Mouse (Mus musculus) CH12.LX (cell line): Measurements from ENCODE around the gene Osbpl3. TPM values are rescaled to one million over a fixed set of nuclear protein-coding genes. Genes with fewer than 3 reads are reported as not detected.
A peak's percentile ranks its signal among the peaks of the same experiment; 100 is the strongest.

Experiments used
- DNase-seq: peaks from one replicate; pipeline ENCODE4 v3.0.0-alpha.2; 2013; ENCODE audit errors: extremely low read depth
- H3K27ac ChIP-seq: 2 replicates; pipeline ENCODE4 v1.5.1; 2012; ENCODE audit warnings: low read depth, mild to moderate bottlenecking, control low read depth, moderate library complexity; ENCODE audit not compliant: insufficient read depth
- H3K27me3 ChIP-seq: replicated peaks from 2 replicates; pipeline ENCODE3; 2012; ENCODE audit warnings: inconsistent platforms
- H3K36me3 ChIP-seq, 2 experiments: replicated peaks in 1 of 2; 2 replicates each; pipeline versions ENCODE3 to v1.6.1; 2012; ENCODE audit warnings: inconsistent platforms in 1 of 2, low read length in 1 of 2, mild to moderate bottlenecking in 1 of 2, mixed read lengths in 1 of 2, moderate library complexity in 1 of 2; ENCODE audit not compliant: control insufficient read depth in 1 of 2, insufficient read depth in 1 of 2
- H3K4me1 ChIP-seq, 2 experiments: 2 replicates each; pipeline ENCODE4 v1.6.1; 2012; ENCODE audit warnings: inconsistent platforms in 1 of 2, moderate library complexity in 1 of 2; ENCODE audit not compliant: insufficient read depth in 2 of 2, control insufficient read depth in 1 of 2
- H3K4me2 ChIP-seq: 2 replicates; pipeline ENCODE4 v1.6.1; 2012; ENCODE audit warnings: low read depth, mild to moderate bottlenecking, control low read depth; ENCODE audit not compliant: poor library complexity, insufficient read depth, severe bottlenecking
- H3K4me3 ChIP-seq, 3 experiments: fragments of 150-350 bp in 1 of 3; sonication (generic) in 1 of 3; replicated peaks in 1 of 3; 2 replicates each; pipeline versions ENCODE3 to v1.5.1; 2011 to 2012; ENCODE audit warnings: low read depth in 2 of 3, low read length in 2 of 3, mild to moderate bottlenecking in 2 of 3, moderate library complexity in 2 of 3, control low read depth in 1 of 3, improper control_type of control experiment in 1 of 3, inconsistent platforms in 1 of 3, mixed read lengths in 1 of 3; ENCODE audit not compliant: poor library complexity in 1 of 3
- H3K79me2 ChIP-seq: replicated peaks from 2 replicates; pipeline ENCODE4 v1.6.1; 2012; ENCODE audit warnings: mild to moderate bottlenecking, moderate library complexity; ENCODE audit not compliant: control insufficient read depth, poor library complexity, insufficient read depth, severe bottlenecking; ENCODE audit errors: extremely low read depth
- H3K9ac ChIP-seq: 2 replicates; pipeline ENCODE4 v1.6.1; 2012; ENCODE audit warnings: low read depth, mild to moderate bottlenecking, control low read depth, moderate library complexity; ENCODE audit not compliant: insufficient read depth
- H3K9me3 ChIP-seq: replicated peaks from 2 replicates; pipeline ENCODE3; 2012; ENCODE audit warnings: low read length, inconsistent platforms, mixed read lengths
- BHLHE40 ChIP-seq: IDR thresholded peaks from 2 replicates; pipeline ENCODE4 v1.6.1; 2011; ENCODE audit warnings: mild to moderate bottlenecking, low read depth, low read length, improper control_type of control experiment
- CHD1 ChIP-seq: IDR thresholded peaks from 2 replicates; pipeline ENCODE4 v1.6.1; 2012; ENCODE audit warnings: low read depth, low read length, improper control_type of control experiment, inconsistent platforms
- E2F4 ChIP-seq: IDR thresholded peaks from 2 replicates; pipeline ENCODE4 v1.6.1; 2011; ENCODE audit warnings: low read depth, low read length, improper control_type of control experiment; ENCODE audit not compliant: insufficient replicate concordance
- ELF1 ChIP-seq: IDR thresholded peaks from 2 replicates; pipeline ENCODE4 v1.6.1; 2014; ENCODE audit warnings: low read depth, mild to moderate bottlenecking, inconsistent platforms, low read length, improper control_type of control experiment
- HCFC1 ChIP-seq: IDR thresholded peaks from 2 replicates; pipeline ENCODE4 v1.6.1; 2012; ENCODE audit warnings: low read depth, mild to moderate bottlenecking, inconsistent platforms, low read length, improper control_type of control experiment
- JUN ChIP-seq: IDR thresholded peaks from 2 replicates; pipeline ENCODE4 v1.6.1; 2011; ENCODE audit warnings: low read depth, mild to moderate bottlenecking, low read length, improper control_type of control experiment, moderate library complexity; ENCODE audit not compliant: insufficient read depth
- KAT2A ChIP-seq: IDR thresholded peaks from 2 replicates; pipeline ENCODE4 v1.6.1; 2012; ENCODE audit warnings: low read length, improper control_type of control experiment, inconsistent platforms; ENCODE audit not compliant: insufficient replicate concordance
- MYC ChIP-seq: IDR thresholded peaks from 2 replicates; pipeline ENCODE4 v1.6.1; 2011; ENCODE audit warnings: low read depth, mild to moderate bottlenecking, improper control_type of control experiment, low read length
- RAD21 ChIP-seq: IDR thresholded peaks from 2 replicates; pipeline ENCODE4 v1.6.1; 2011; ENCODE audit warnings: low read depth, mild to moderate bottlenecking, low read length, improper control_type of control experiment, moderate library complexity
- TBP ChIP-seq: conservative IDR thresholded peaks from 2 replicates; pipeline ENCODE4 v1.6.1; 2011; ENCODE audit warnings: low read depth, low read length, improper control_type of control experiment
- TCF12 ChIP-seq: IDR thresholded peaks from 2 replicates; pipeline ENCODE4 v1.6.1; 2014; ENCODE audit warnings: low read depth, mild to moderate bottlenecking, inconsistent platforms, low read length, improper control_type of control experiment
- USF2 ChIP-seq: conservative IDR thresholded peaks from 2 replicates; pipeline ENCODE4 v1.6.1; 2011; ENCODE audit warnings: low read depth, low read length, improper control_type of control experiment
- ZNF384 ChIP-seq: IDR thresholded peaks from 2 replicates; pipeline ENCODE4 v1.6.1; 2012; ENCODE audit warnings: low read depth, low read length, improper control_type of control experiment, inconsistent platforms
- dilution Hi-C: fragments of 300-500 bp; cut with MboI; formaldehyde crosslinking; loops from 2 replicates; pipeline ENCODE4 v1.14.3; 2020; ENCODE audit warnings: low sequenced_read_pairs; ENCODE audit not compliant: extremely low pct_unique_long_range_greater_than_20kb, extremely low pct_ligation_motif_present
- in situ Hi-C: fragments of 300-500 bp; cut with MboI; formaldehyde crosslinking; loops from 3 replicates; pipeline ENCODE4 v1.14.3; 2019; ENCODE audit warnings: low sequenced_read_pairs, low pct_ligation_motif_present, low pct_unique_long_range_greater_than_20kb, mixed read lengths
- polyA plus RNA-seq: library from polyadenylated mRNA; unstranded; fragments of >175 nt; gene quantifications from 2 replicates; pipeline ENCODE4 v1.2.1, GENCODE M21; 2012; ENCODE audit warnings: low read depth; ENCODE audit not compliant: insufficient read length
- total RNA-seq, 2 experiments: library from RNA; depleted of rRNA; stranded (reverse); fragments of 300-350 nt in 1 of 2; fragments of >200 nt in 1 of 2; gene quantifications; 2 replicates each; pipeline ENCODE4 v1.2.3; 2012 to 2014

The Osbpl3 gene
- total and polyA plus RNA-seq, 3 experiments = 2.2 to 8.1 (median 3.5) TPM

- no peak for DNase-seq
- Histone ChIP-seq H3K4me3 (no peak overlapping the region), H3K27ac (no peak overlapping the region), H3K4me1 (peaks cover 10 to 13% of the 10 kb centered on the region in 2 experiments; a peak in 3 of 4 replicates), H3K9ac (no peak overlapping the region), H3K27me3 (no peaks in the 10 kb centered on the region), H3K4me2 (no peak overlapping the region), H3K79me2 (no peaks in the 10 kb centered on the region), H3K9me3 (no peaks in the 10 kb centered on the region), H3K36me3 (no peaks in the 10 kb centered on the region)
- dilution Hi-C loops = loop anchor here (25.0 kb wide), 1 partner anchor 87 kb away; no protein-coding TSS in a partner anchor
- in situ Hi-C loops = no loop called here
- 0 out of 2 replicates have a peak, but pooled peaks have one; percentile 1 for TF ChIP-seq BHLHE40
- no peak for TF ChIP-seq CHD1
Measured at GRCm38 (mm10) chr6:50399427-50400195, 56.4 kb downstream of the Osbpl3 start.

GRCm38 (mm10) chr6:50398324-50398723 is 57.7 kb downstream of the Osbpl3 start:
- Histone ChIP-seq H3K4me3 (no peak overlapping the region), H3K27me3 (no peaks in the 10 kb centered on the region), H3K4me1 (peaks cover 7 to 22% of the 10 kb centered on the region in 2 experiments; a peak in 3 of 4 replicates), H3K36me3 (no peaks in the 10 kb centered on the region), H3K79me2 (no peaks in the 10 kb centered on the region), H3K4me2 (no peak overlapping the region), H3K9me3 (no peaks in the 10 kb centered on the region), H3K27ac (no peak overlapping the region), H3K9ac (no peak overlapping the region)
- TF ChIP-seq KAT2A (no peak), MYC (no peak), RAD21 (no peak), E2F4 (no peak), ELF1 (no peak), USF2 (no peak), TBP (no peak), HCFC1 (no peak), BHLHE40 (no peak), JUN (no peak), ZNF384 (no peak), TCF12 (no peak)
- DNase-seq = no peak
- in situ Hi-C loops = no loop called here
- dilution Hi-C loops = no loop called here
